Mouse (Mus musculus) lung, adult 2 months (tissue): ENCODE results near the gene Ly6g6e.

Source experiments
- CTCF ChIP-seq: fragments of 200-500 bp; IDR thresholded peaks from 2 replicates; pipeline ENCODE4 v1.5.1; 2011; ENCODE audit warnings: mild to moderate bottlenecking, low read length, control low read depth; ENCODE audit not compliant: insufficient read depth
- POLR2A ChIP-seq: fragments of 200-500 bp; IDR thresholded peaks from 2 replicates; pipeline ENCODE4 v1.6.1; 2011; ENCODE audit warnings: low read depth, mild to moderate bottlenecking, control low read depth, low read length, borderline replicate concordance; ENCODE audit errors: extremely low read depth

GRCm38 (mm10) chr17:35070556-35071229 lies 6.0 kb upstream of the Ly6g6e start:
- no peak for TF ChIP-seq POLR2A
- peak; percentile 21; the same call in 1 of the 2 replicates for TF ChIP-seq CTCF
